Mouse (Mus musculus) thymus, adult 2 months (tissue): ENCODE measurements around the gene Ddx5. TPM values are rescaled to one million over a fixed set of nuclear protein-coding genes. Genes with fewer than 3 reads are reported as not detected.
"Not testable (repeated sequence)": the region's sequence is repeated elsewhere in the genome, so short reads cannot be mapped to it uniquely, and the experiment has no call there.

Source experiments
- DNase-seq: peaks from one replicate; pipeline ENCODE4 v3.0.0; 2021
- H3K27ac ChIP-seq: fragments of 200-500 bp; 2 replicates; pipeline ENCODE4 v1.5.1; 2012; ENCODE audit warnings: low read length, control low read depth; ENCODE audit not compliant: control insufficient read depth, insufficient read depth
- H3K27me3 ChIP-seq: fragments of 200-500 bp; 2 replicates; pipeline ENCODE4 v1.6.1; 2012; ENCODE audit warnings: mild to moderate bottlenecking, low read length, moderate library complexity, mixed read lengths; ENCODE audit not compliant: control insufficient read depth, insufficient read depth
- H3K36me3 ChIP-seq: fragments of 200-500 bp; 2 replicates; pipeline ENCODE4 v1.6.1; 2012; ENCODE audit warnings: mild to moderate bottlenecking, low read length, moderate library complexity; ENCODE audit not compliant: control insufficient read depth, insufficient read depth
- H3K4me1 ChIP-seq: fragments of 200-500 bp; replicated peaks from 2 replicates; pipeline ENCODE4 v1.6.1; 2012; ENCODE audit warnings: low read length; ENCODE audit not compliant: control insufficient read depth, insufficient read depth
- H3K4me3 ChIP-seq: fragments of 200-500 bp; 2 replicates; pipeline ENCODE4 v1.5.1; 2012; ENCODE audit warnings: mild to moderate bottlenecking, low read length, control low read depth, moderate library complexity; ENCODE audit not compliant: control insufficient read depth, insufficient read depth
- CTCF ChIP-seq: fragments of 200-500 bp; IDR thresholded peaks from 2 replicates; pipeline ENCODE4 v1.5.1; 2012; ENCODE audit warnings: mild to moderate bottlenecking, control low read depth, low read length, moderate library complexity, borderline replicate concordance; ENCODE audit not compliant: control insufficient read depth, poor library complexity, insufficient read depth; ENCODE audit errors: extremely low read depth
- POLR2A ChIP-seq: fragments of 200-500 bp; IDR thresholded peaks from 2 replicates; pipeline ENCODE4 v1.6.1; 2012; ENCODE audit warnings: mild to moderate bottlenecking, low read length, control low read depth, moderate library complexity; ENCODE audit not compliant: control insufficient read depth, poor library complexity, insufficient read depth; ENCODE audit errors: extremely low read depth
- WGBS: fragments of 180-500 bp; shearing (Covaris S2); methylation state at CpG from one replicate; pipeline ENCODE4 v1.1.7; 2018; 5-methylcytosine and 5-hydroxymethylcytosine counted together
- polyA plus RNA-seq: library from polyadenylated mRNA; depleted of rRNA; stranded (reverse); fragments of >200 nt; gene quantifications from 2 replicates; pipeline ENCODE4 v1.2.3, GENCODE M21; 2012; rRNA removed

The Ddx5 gene
- polyA plus RNA-seq, 1 experiment, result 722 TPM

DNA sequence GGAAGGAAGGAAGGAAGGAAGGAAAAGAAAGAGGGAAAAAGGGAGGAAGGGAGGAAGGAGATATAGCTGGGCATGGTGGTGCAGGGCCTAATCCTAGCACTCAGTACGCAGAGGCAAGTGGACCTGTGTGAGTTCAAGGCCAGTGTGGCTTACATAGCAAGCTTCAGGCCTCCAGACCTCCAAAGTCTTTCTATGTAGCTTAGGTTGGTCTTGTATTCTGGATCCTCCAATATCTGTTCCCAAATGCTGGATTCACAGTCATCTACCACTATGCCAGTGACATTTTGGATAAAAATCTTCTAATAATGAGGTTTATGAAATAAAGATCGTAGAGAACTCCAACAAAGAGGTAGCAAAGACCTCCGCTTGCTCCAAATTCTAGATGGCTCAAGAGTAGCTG lies 47.2 kb downstream of the Ddx5 start:
- Histone ChIP-seq H3K36me3 (no peaks in the 10 kb centered on the region), H3K27ac (no peak overlapping the region), H3K4me1 (peaks cover 3% of the 10 kb centered on the region; the same call in 1 of the 2 replicates), H3K27me3 (no peaks in the 10 kb centered on the region), H3K4me3 (no peak overlapping the region)
- no peak for DNase-seq
- no peak for TF ChIP-seq CTCF
- 97% methylated on average over 3 of the region's 3 CpGs for WGBS

DNA sequence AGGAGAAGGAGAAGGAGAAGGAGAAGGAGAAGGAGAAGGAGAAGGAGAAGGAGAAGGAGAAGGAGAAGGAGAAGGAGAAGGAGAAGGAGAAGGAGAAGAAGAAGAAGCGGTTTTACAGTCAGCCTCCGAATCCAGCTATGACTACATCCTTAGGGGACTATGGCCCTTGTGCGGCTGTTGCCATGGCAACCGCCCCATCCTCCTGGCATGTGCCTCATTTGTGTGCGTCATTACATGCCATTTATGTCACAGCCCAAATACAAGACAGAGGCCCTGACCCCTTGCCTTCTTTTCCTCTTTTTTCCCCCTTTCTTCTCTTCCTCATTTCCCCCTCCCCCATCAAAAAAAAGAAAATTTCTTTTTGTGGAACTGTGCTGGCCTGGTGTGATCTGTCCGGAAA lies 47.8 kb downstream of the Ddx5 start:
- H3K36me3 ChIP-seq, result no peaks in the 10 kb centered on the region
- H3K27ac ChIP-seq, result no peak overlapping the region
- H3K27me3 ChIP-seq, result no peaks in the 10 kb centered on the region
- H3K4me1 ChIP-seq, result peaks cover 3% of the 10 kb centered on the region; the same call in 1 of the 2 replicates
- H3K4me3 ChIP-seq, result no peak overlapping the region
- TF ChIP-seq POLR2A (no peak), CTCF (no peak)
- no peak for DNase-seq
- WGBS, result 89% methylated on average over 6 of the region's 6 CpGs

DNA sequence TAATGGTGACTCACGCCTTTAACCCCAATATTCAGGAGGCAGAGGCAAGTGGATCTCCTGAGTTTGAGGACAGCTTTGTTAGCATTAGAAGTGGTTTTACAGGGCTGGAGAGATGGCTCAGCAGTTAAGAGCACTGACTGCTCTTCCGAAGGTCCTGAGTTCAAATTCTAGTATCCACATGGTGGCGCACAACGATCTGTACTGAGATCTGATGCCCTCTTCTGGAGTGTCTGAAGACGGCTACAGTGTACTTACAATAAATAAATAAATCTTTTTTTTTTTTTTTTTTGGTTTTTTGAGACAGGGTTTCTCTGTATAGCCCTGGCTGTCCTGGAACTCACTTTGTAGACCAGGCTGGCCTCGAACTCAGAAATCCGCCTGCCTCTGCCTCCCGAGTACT lies 48.3 kb downstream of the Ddx5 start:
- H3K36me3 ChIP-seq, H3K27ac ChIP-seq, H3K27me3 ChIP-seq, H3K4me1 ChIP-seq, H3K4me3 ChIP-seq, DNase-seq: not testable (repeated sequence)
- 95% methylated on average over 5 of the region's 8 CpGs for WGBS

DNA sequence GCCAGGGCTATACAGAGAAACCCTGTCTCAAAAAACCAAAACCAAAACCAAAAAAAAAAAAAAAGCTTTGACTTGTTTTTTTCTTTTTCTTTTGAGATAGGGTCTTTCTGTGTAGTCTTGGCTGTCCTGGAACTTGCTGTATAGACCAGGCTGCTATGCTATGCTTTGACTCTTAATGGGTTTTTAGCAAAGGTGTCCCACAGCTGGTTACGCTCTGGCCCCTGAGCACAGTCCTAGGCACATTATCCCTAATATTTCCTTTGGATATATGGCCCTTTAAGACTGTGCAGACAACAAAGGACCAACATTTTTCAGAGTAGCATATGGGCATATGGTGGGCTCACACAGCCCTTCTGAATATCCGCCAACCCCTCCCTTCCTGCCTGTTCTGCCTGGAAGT lies 49.9 kb downstream of the Ddx5 start:
- no peak overlapping the region for H3K4me3 ChIP-seq
- H3K27ac ChIP-seq, result no peak overlapping the region
- no peak for DNase-seq
- H3K27me3 ChIP-seq, result no peaks in the 10 kb centered on the region
- peaks cover 3% of the 10 kb centered on the region; the same call in 1 of the 2 replicates for H3K4me1 ChIP-seq
- no peaks in the 10 kb centered on the region for H3K36me3 ChIP-seq
- WGBS, result 100% methylated on average over 2 of the region's 2 CpGs
- TF ChIP-seq POLR2A, result no peak
- no peak for TF ChIP-seq CTCF

DNA sequence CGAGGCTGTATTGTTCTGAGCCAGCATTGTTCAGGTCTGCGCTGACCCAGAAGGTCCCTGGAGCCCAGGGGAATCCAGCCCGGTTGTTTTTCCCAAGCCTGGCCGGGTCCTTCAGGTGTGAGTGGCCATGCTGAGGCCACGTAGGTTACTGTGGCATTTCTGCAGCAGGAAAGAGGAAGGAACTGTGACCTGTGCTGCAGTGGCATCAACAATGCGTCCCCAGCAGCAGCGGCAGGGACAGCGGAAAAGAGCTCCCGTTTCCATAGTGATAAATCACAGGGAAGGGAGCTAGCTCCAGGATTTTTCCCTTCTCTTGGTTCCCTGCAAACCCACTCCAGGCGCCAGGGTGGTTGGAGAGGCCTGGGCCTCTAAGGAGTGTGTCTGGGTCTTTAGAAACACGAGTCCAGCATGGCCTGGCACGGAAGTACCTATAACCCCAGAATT lies 51.8 kb downstream of the Ddx5 start:
- no peaks in the 10 kb centered on the region for H3K27me3 ChIP-seq
- no peak overlapping the region for H3K4me3 ChIP-seq
- TF ChIP-seq CTCF (no peak), POLR2A (no peak)
- no peak for DNase-seq
- H3K27ac ChIP-seq, result no peak overlapping the region
- H3K4me1 ChIP-seq, result peaks cover 3% of the 10 kb centered on the region; the same call in 1 of the 2 replicates
- no peaks in the 10 kb centered on the region; the same call in 1 of the 2 replicates for H3K36me3 ChIP-seq
- WGBS, result 78% methylated on average over 12 of the region's 12 CpGs

DNA sequence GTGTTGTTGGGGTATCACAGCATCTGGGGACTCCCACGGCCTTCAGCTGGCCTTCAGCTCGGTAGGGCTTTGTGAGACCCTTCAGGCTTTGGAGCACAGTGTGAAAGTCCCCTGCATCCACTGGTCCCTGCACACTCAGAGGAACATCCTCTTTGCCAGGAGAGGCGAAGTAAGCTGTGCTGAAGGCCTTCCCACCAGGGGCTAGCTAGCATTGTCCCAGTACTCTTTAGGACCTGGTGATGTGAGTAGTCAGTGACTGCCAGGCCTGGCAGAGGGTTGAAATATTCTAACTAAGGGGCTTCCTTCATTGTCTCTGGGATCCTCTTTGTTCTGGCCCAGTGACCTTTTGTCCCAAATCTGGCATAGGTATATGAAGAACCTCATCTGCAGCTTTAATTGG lies 52.4 kb downstream of the Ddx5 start:
- H3K4me1 ChIP-seq, result peaks cover 3% of the 10 kb centered on the region; the same call in 1 of the 2 replicates
- DNase-seq, result no peak
- H3K27ac ChIP-seq, result no peak overlapping the region
- 97% methylated on average over 3 of the region's 3 CpGs for WGBS
- no peak overlapping the region for H3K4me3 ChIP-seq
- no peak for TF ChIP-seq CTCF
- no peak for TF ChIP-seq POLR2A
- H3K36me3 ChIP-seq, result peaks cover 1% of the 10 kb centered on the region; the same call in 1 of the 2 replicates
- no peaks in the 10 kb centered on the region for H3K27me3 ChIP-seq

DNA sequence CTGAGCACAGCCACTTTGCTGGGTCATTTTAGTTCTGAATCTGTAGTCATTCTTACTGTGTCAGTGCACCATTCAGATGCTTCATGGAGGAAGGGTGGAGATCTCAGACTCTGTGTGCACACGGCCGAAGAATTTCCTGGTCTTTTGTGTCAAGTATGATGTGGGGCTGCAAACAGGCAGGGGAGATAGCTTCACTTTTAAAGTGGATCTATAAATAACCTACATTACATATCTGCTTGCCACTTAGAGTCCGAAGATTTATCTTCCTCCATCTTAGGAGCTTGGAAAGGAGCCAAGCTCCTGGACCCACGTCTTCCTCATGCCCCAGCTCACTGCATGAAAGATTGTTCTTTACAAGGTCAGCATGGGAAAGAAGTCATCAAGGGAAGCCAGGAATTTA lies 58.3 kb downstream of the Ddx5 start:
- H3K27ac ChIP-seq, result no peak overlapping the region
- no peaks in the 10 kb centered on the region for H3K27me3 ChIP-seq
- DNase-seq, result no peak
- WGBS, result 97% methylated on average over 4 of the region's 4 CpGs
- no peak overlapping the region for H3K4me3 ChIP-seq
- TF ChIP-seq POLR2A (no peak), CTCF (no peak)
- peaks cover 14% of the 10 kb centered on the region for H3K36me3 ChIP-seq
- H3K4me1 ChIP-seq, result no peaks in the 10 kb centered on the region

Other genes with a start within 250 kb of the Ddx5 start
- gene Tex2, start 175.8 kb downstream of the Ddx5 start, polyA plus RNA-seq, result 13.2 and 13.7 TPM in 2 replicates
- gene Pecam1, start 38.6 kb downstream of the Ddx5 start, polyA plus RNA-seq, result 56.6 and 57.9 TPM in 2 replicates
- gene Milr1, start 38.0 kb downstream of the Ddx5 start, polyA plus RNA-seq, result 2.8 and 3.6 TPM in 2 replicates
- gene Polg2, start 9.6 kb downstream of the Ddx5 start, polyA plus RNA-seq, result 11.1 and 11.8 TPM in 2 replicates
- gene Cep95, start 67 bp upstream of the Ddx5 start, polyA plus RNA-seq, result 9.0 and 10.4 TPM in 2 replicates
- gene Smurf2, start 131.5 kb upstream of the Ddx5 start, polyA plus RNA-seq, result 9.5 and 9.9 TPM in 2 replicates
- gene Kpna2, start 210.4 kb upstream of the Ddx5 start, polyA plus RNA-seq, result 103 and 134 TPM in 2 replicates
- 0.97 and 1.3 TPM in 2 replicates for gene 1810010H24Rik, start 236.5 kb upstream of the Ddx5 start, polyA plus RNA-seq